Mouse (Mus musculus): Measurements from ENCODE around the gene Klf12. TPM values are rescaled to one million over a fixed set of nuclear protein-coding genes. Genes with fewer than 3 reads are reported as not detected.

Gene Klf12
- polyA plus RNA-seq, 1 experiment from 2014 or later = 39.2 TPM

- H3K9ac ChIP-seq = no peak overlapping the region
- 95% methylated on average over 8 of the region's 8 CpGs for WGBS
- no peak overlapping the region for H3K4me3 ChIP-seq
- no peak overlapping the region for H3K4me2 ChIP-seq (replicated peaks)
- ATAC-seq (ENCODE audit: low FRiP score, low read depth) = no peak
- no peaks in the 10 kb centered on the region; the same call in 1 of the 2 replicates for H3K36me3 ChIP-seq
- H3K9me3 ChIP-seq = no peaks in the 10 kb centered on the region
- no peaks in the 10 kb centered on the region for H3K4me1 ChIP-seq
- no peaks in the 10 kb centered on the region for H3K27me3 ChIP-seq (replicated peaks)
- no peak overlapping the region for H3K27ac ChIP-seq
Observed at GRCm38 (mm10) chr14:100197199-100197598, 87.3 kb downstream of the Klf12 start.

GRCm38 (mm10) chr14:100189490-100190197 lies 94.8 kb downstream of the Klf12 start:
- Histone ChIP-seq H3K27me3 (replicated peaks) (no peaks in the 10 kb centered on the region), H3K9ac (no peak overlapping the region), H3K4me3 (no peak overlapping the region), H3K4me1 (no peaks in the 10 kb centered on the region), H3K27ac (no peak overlapping the region), H3K36me3 (no peaks in the 10 kb centered on the region), H3K4me2 (replicated peaks) (no peak overlapping the region), H3K9me3 (no peaks in the 10 kb centered on the region)
- WGBS = 85% methylated on average over 11 of the region's 11 CpGs
- ATAC-seq (ENCODE audit: low FRiP score, low read depth) = no peak

DNA sequence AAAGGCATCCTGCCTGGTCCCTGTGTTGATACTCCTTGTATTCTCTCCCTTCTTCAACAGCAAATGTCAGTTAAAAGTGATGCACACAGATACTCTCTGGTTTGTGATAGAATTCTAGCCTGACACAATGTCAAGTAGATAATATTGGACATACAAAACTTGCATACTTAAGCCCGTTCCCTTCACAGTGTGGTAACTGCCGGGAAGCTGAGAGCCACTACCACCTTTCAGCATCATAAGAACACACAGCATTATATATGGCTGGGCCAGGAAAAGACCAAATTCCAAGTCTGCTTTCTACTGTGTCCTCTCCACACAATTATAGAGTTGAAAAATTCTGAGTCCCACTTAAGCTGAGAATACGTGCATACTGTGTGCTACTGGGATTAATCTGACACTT lies 97.1 kb downstream of the Klf12 start:
- Histone ChIP-seq H3K4me1 (no peaks in the 10 kb centered on the region), H3K4me3 (no peak overlapping the region), H3K27me3 (replicated peaks) (no peaks in the 10 kb centered on the region), H3K27ac (no peak overlapping the region), H3K36me3 (no peaks in the 10 kb centered on the region), H3K4me2 (replicated peaks) (no peak overlapping the region), H3K9me3 (no peaks in the 10 kb centered on the region), H3K9ac (no peak overlapping the region)
- no peak for ATAC-seq (ENCODE audit: low FRiP score, low read depth)
- 86% methylated on average over 3 of the region's 3 CpGs for WGBS

- ATAC-seq (ENCODE audit: low FRiP score, low read depth) = no peak
- no peaks in the 10 kb centered on the region for H3K4me1 ChIP-seq
- 84% methylated on average over 3 of the region's 3 CpGs for WGBS
Observed at GRCm38 (mm10) chr14:100177796-100178195, 106.7 kb downstream of the Klf12 start.

GRCm38 (mm10) chr14:100165075-100165474 lies 119.4 kb downstream of the Klf12 start:
- no peaks in the 10 kb centered on the region for H3K27me3 ChIP-seq (replicated peaks)
- no peak overlapping the region for H3K4me3 ChIP-seq
- no peaks in the 10 kb centered on the region for H3K9me3 ChIP-seq
- WGBS = 94% methylated on average over 2 of the region's 2 CpGs
- H3K27ac ChIP-seq = no peak overlapping the region
- H3K9ac ChIP-seq = no peak overlapping the region
- H3K36me3 ChIP-seq = no peaks in the 10 kb centered on the region
- H3K4me1 ChIP-seq = peaks cover 6% of the 10 kb centered on the region; the same call in 1 of the 2 replicates
- no peak for ATAC-seq (ENCODE audit: low FRiP score, low read depth)
- H3K4me2 ChIP-seq (replicated peaks) = no peak overlapping the region

More at GRCm38 (mm10) chr14:100177796-100178195, 106.7 kb downstream of the Klf12 start:
- Histone ChIP-seq H3K9ac (no peak overlapping the region), H3K9me3 (no peaks in the 10 kb centered on the region), H3K4me3 (no peak overlapping the region), H3K36me3 (no peaks in the 10 kb centered on the region), H3K27me3 (replicated peaks) (no peaks in the 10 kb centered on the region), H3K27ac (no peak overlapping the region), H3K4me2 (replicated peaks) (no peak overlapping the region)

DNA sequence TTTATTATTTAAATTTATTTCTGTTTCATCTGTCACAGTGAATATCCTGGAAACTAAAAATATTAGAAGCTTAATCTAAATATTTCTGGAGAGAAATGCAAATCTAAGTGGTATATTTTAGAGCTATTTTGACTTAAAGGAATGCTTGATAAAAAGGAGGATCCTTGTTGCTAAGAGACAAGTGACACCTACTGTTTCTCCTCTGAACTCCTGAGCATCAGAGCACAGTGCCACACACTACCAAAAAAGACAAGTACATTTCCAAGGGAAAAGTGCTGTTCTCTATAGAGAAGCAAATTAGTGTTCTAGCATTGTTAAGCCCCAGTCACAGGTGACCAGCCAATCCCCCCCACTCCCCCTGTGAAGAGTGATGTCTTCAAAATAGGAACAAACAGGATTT lies 127.8 kb downstream of the Klf12 start:
- ATAC-seq (ENCODE audit: low FRiP score, low read depth) = no peak
- no peaks in the 10 kb centered on the region for H3K27me3 ChIP-seq (replicated peaks)
- no peaks in the 10 kb centered on the region for H3K4me1 ChIP-seq
- H3K4me3 ChIP-seq = no peak overlapping the region
- no peak overlapping the region for H3K9ac ChIP-seq
- H3K9me3 ChIP-seq = no peaks in the 10 kb centered on the region
- H3K36me3 ChIP-seq = no peaks in the 10 kb centered on the region
- no peak overlapping the region for H3K27ac ChIP-seq
- no peak overlapping the region for H3K4me2 ChIP-seq (replicated peaks)

- Histone ChIP-seq H3K4me1 (no peaks in the 10 kb centered on the region), H3K27me3 (replicated peaks) (no peaks in the 10 kb centered on the region), H3K9ac (no peak overlapping the region), H3K27ac (no peak overlapping the region), H3K36me3 (no peaks in the 10 kb centered on the region), H3K4me3 (no peak overlapping the region), H3K4me2 (replicated peaks) (no peak overlapping the region), H3K9me3 (no peaks in the 10 kb centered on the region)
- WGBS = 94% methylated on average over 8 of the region's 8 CpGs
- ATAC-seq (ENCODE audit: low FRiP score, low read depth) = no peak
Observed at GRCm38 (mm10) chr14:100147666-100148065, 136.8 kb downstream of the Klf12 start.

DNA sequence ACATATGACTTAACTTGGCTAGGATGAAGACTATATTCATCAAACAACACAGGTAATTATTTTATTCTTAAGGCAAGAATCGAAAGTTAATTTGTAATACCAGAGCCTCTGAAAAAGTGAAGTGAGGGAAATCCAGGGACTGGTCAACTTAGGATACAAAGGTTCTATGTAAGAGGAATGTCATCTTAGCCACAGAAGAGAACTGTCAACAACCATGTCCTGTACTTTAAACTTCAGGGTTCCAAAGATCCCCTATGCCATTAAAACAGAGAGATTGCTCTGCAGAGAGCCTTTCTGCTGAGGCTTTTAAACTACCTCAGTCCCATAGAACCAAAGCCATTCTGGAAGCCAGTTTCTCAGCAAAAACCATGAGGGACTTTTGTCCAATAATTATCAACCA lies 144.1 kb downstream of the Klf12 start:
- no peaks in the 10 kb centered on the region for H3K36me3 ChIP-seq
- ATAC-seq (ENCODE audit: low FRiP score, low read depth) = no peak
- WGBS = 98% methylated on average over 1 of the region's 1 CpGs
- H3K27me3 ChIP-seq (replicated peaks) = no peaks in the 10 kb centered on the region
- H3K9ac ChIP-seq = no peak overlapping the region
- H3K4me3 ChIP-seq = no peak overlapping the region
- H3K4me1 ChIP-seq = no peaks in the 10 kb centered on the region
- no peak overlapping the region for H3K27ac ChIP-seq
- no peak overlapping the region for H3K4me2 ChIP-seq (replicated peaks)
- H3K9me3 ChIP-seq = no peaks in the 10 kb centered on the region

DNA sequence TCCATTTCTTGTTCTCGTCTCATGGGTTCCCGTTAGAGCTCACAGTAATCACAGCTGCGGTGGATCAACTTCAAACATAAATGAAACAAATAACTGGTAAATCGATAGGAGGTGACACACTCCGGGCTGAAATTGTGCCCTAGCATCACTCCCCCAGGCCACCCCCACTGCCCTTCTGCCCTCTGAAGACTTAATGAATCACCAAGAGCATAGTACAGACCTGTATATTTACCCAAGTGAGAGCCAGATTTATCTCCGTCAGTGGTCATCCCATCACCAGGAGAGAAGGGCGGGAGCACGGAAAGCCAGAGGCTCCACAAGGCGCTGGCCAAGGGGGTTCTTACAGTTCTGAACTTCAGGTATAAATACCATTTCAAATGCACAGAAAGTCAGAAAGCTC lies 150.2 kb downstream of the Klf12 start:
- H3K9ac ChIP-seq = no peak overlapping the region
- H3K9me3 ChIP-seq = no peaks in the 10 kb centered on the region
- 84% methylated on average over 9 of the region's 9 CpGs for WGBS
- H3K27ac ChIP-seq = no peak overlapping the region
- no peak overlapping the region for H3K4me2 ChIP-seq (replicated peaks)
- no peaks in the 10 kb centered on the region for H3K36me3 ChIP-seq
- H3K27me3 ChIP-seq (replicated peaks) = no peaks in the 10 kb centered on the region
- no peak overlapping the region for H3K4me3 ChIP-seq
- no peak for ATAC-seq (ENCODE audit: low FRiP score, low read depth)
- H3K4me1 ChIP-seq = no peaks in the 10 kb centered on the region

- H3K4me2 ChIP-seq (replicated peaks) = no peak overlapping the region
- no peaks in the 10 kb centered on the region for H3K9me3 ChIP-seq
- no peak overlapping the region for H3K27ac ChIP-seq
- H3K9ac ChIP-seq = no peak overlapping the region
- ATAC-seq (ENCODE audit: low FRiP score, low read depth) = no peak
- H3K4me3 ChIP-seq = no peak overlapping the region
- 91% methylated on average over 4 of the region's 4 CpGs for WGBS
- no peaks in the 10 kb centered on the region for H3K36me3 ChIP-seq
- no peaks in the 10 kb centered on the region for H3K27me3 ChIP-seq (replicated peaks)
- no peaks in the 10 kb centered on the region for H3K4me1 ChIP-seq
Observed at GRCm38 (mm10) chr14:100132479-100132878, 152.0 kb downstream of the Klf12 start.

DNA sequence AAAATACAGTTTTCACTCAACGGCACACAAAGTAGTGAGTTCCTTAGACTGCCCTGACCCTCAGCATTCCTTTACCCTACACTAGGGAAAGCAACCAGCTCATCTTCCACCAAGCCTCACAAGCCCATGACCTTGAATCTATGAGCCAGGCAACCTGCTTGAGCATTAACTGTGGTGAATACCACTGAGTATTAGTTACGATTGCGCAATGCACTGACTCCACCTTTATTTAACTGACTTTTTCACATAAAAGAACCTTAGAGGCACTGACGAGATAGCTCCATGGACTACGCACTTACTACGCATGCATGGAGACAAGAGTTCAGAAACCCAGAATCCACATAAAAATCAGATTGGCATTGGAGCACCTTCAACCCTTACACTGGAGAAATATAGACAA lies 158.4 kb downstream of the Klf12 start:
- no peak overlapping the region for H3K9ac ChIP-seq
- H3K36me3 ChIP-seq = no peaks in the 10 kb centered on the region
- no peaks in the 10 kb centered on the region for H3K9me3 ChIP-seq
- 80% methylated on average over 6 of the region's 6 CpGs for WGBS
- no peak for ATAC-seq (ENCODE audit: low FRiP score, low read depth)
- no peaks in the 10 kb centered on the region for H3K4me1 ChIP-seq
- H3K27me3 ChIP-seq (replicated peaks) = no peaks in the 10 kb centered on the region
- no peak overlapping the region for H3K4me2 ChIP-seq (replicated peaks)
- H3K27ac ChIP-seq = no peak overlapping the region
- H3K4me3 ChIP-seq = no peak overlapping the region

DNA sequence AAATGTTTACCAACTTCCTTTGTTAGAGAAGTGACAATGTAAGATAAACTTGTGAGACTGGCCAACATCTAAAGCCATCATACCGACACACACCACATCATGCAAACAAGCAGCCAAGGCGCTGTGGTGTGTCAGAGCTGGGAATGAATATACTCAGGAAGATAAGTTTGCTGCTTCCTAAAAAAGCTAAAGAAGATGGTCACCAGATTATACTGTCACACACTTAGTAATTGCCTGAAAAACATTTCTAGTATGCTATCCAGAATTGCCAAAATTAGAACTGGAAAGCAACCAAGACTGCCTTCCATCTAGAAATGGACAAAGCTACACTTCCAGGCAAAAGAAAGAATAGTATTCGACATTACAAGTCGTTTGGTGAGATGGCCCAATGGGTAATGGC lies 163.4 kb downstream of the Klf12 start:
- Histone ChIP-seq H3K27me3 (replicated peaks) (no peaks in the 10 kb centered on the region), H3K4me3 (no peak overlapping the region), H3K36me3 (no peaks in the 10 kb centered on the region), H3K9me3 (no peaks in the 10 kb centered on the region), H3K9ac (no peak overlapping the region), H3K4me2 (replicated peaks) (no peak overlapping the region), H3K4me1 (no peaks in the 10 kb centered on the region), H3K27ac (no peak overlapping the region)
- no peak for ATAC-seq (ENCODE audit: low FRiP score, low read depth)
- 92% methylated on average over 4 of the region's 4 CpGs for WGBS

DNA sequence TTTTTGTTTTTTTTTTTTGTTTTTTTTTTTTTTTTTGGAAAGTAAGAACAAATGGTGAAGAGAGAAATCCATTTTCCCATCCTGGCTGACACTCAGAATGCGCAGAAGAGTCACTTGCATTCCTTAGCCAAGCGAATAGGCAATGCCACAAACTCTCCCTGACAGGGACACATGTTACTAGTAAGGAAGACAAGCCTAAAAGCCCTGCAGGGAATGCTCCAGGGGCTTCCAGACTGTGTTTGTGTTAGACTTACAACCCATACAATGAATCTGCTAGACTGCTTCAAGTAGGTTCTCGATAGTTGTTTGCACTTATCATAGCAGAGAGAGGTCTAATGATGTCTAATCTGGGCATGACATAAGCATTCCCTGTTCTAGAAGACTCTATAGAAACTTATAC lies 164.6 kb downstream of the Klf12 start:
- Histone ChIP-seq H3K9ac (no peak overlapping the region), H3K27me3 (replicated peaks) (no peaks in the 10 kb centered on the region), H3K4me1 (no peaks in the 10 kb centered on the region), H3K9me3 (no peaks in the 10 kb centered on the region), H3K4me2 (replicated peaks) (no peak overlapping the region), H3K4me3 (no peak overlapping the region), H3K27ac (no peak overlapping the region), H3K36me3 (no peaks in the 10 kb centered on the region)
- WGBS = 76% methylated on average over 3 of the region's 3 CpGs
- ATAC-seq (ENCODE audit: low FRiP score, low read depth) = no peak
